Comparison of ENCODE assay signal across 8 mouse cellular contexts in genomic region chr19:45675720-45676581, GRCm38 (mm10). TPM values are rescaled to one million over a fixed set of nuclear protein-coding genes. Genes with fewer than 3 reads are reported as not detected.
DNase-seq lines count a peak whose midpoint lies in the region; ATAC-seq and TF ChIP-seq lines count a peak whose summit lies in the region.

No protein-coding gene starts in this region.

- ATAC-seq in heart, postnatal 0 days (ENCODE audit: insufficient read depth, low read depth): peak; percentile 55; the same call in 1 of the 2 replicates
- peak; percentile 58 for ATAC-seq in liver, embryonic 16.5 days (ENCODE audit: low read depth)

- whole genome bisulfite sequencing in heart, postnatal 0 days: 2% methylated on average over 38 of the region's 38 CpGs
- under 1% methylated on average over 38 of the region's 38 CpGs for WGBS in liver, embryonic 16.5 days (ENCODE audit: insufficient replicate concordance)
- 2% methylated on average over 38 of the region's 38 CpGs for WGBS in spleen, adult 2 months

- H3K4me1 ChIP-seq in heart, postnatal 0 days (ENCODE audit: control insufficient read depth, insufficient read depth): peaks cover 14% of the 10 kb centered on the region; the same call in 1 of the 2 replicates
- H3K4me1 ChIP-seq in liver, embryonic 16.5 days (ENCODE audit: control insufficient read depth, low read depth, low read length): peaks cover 12% of the 10 kb centered on the region
- H3K4me1 ChIP-seq in spleen, adult 2 months (ENCODE audit: control insufficient read depth, insufficient read depth, insufficient read length): peaks cover 2% of the 10 kb centered on the region; the same call in 1 of the 2 replicates

- TF ChIP-seq CTCF in layer of hippocampus, adult 2 months (conservative IDR thresholded peaks at IDR 0.05): 0 out of 2 replicates have a peak, but pooled peaks have one; percentile 18
- TF ChIP-seq CTCF in heart, postnatal 0 days (IDR thresholded peaks at IDR 0.05; ENCODE audit: low read depth): no peak
- TF ChIP-seq CTCF in spleen, adult 2 months (IDR thresholded peaks at IDR 0.05; ENCODE audit: extremely low read depth, insufficient read depth, insufficient read length, insufficient replicate concordance): no peak

- peaks cover 7% of the 10 kb centered on the region; the same call in 1 of the 2 replicates for H3K27me3 ChIP-seq in heart, postnatal 0 days (ENCODE audit: control insufficient read depth, insufficient read depth, low read length)
- H3K27me3 ChIP-seq in liver, embryonic 16.5 days (ENCODE audit: control insufficient read depth, insufficient read depth, low read depth, low read length): peaks cover 13% of the 10 kb centered on the region
- no peaks in the 10 kb centered on the region for H3K27me3 ChIP-seq in spleen, adult 2 months (ENCODE audit: control insufficient read depth, insufficient read depth, low read length)

- no peak overlapping the region for H3K27ac ChIP-seq in layer of hippocampus, adult 2 months
- no peak overlapping the region for H3K27ac ChIP-seq in heart, postnatal 0 days (ENCODE audit: low read depth)
- H3K27ac ChIP-seq in liver, embryonic 16.5 days (ENCODE audit: low read length): no peak overlapping the region; the same call in 1 of the 2 replicates
- H3K27ac ChIP-seq in spleen, adult 2 months (ENCODE audit: insufficient read depth, low read length): no peak overlapping the region

- peak overlapping the region; percentile 40 for H3K4me3 ChIP-seq in layer of hippocampus, adult 2 months
- peak overlapping the region; percentile 57 for H3K4me3 ChIP-seq in heart, postnatal 0 days (ENCODE audit: low read depth, low read length)
- peak overlapping the region; percentile 61 for H3K4me3 ChIP-seq in liver, embryonic 16.5 days (ENCODE audit: low read depth, low read length)
- H3K4me3 ChIP-seq in spleen, adult 2 months (ENCODE audit: extremely low read depth, insufficient read depth, insufficient read length): peak overlapping the region; percentile 50

- no peaks in the 10 kb centered on the region for H3K36me3 ChIP-seq in heart, postnatal 0 days (replicated peaks; ENCODE audit: control insufficient read depth, insufficient read depth, low read length)
- no peaks in the 10 kb centered on the region for H3K36me3 ChIP-seq in liver, embryonic 16.5 days (ENCODE audit: control insufficient read depth, insufficient read depth)
- H3K36me3 ChIP-seq in spleen, adult 2 months (ENCODE audit: control insufficient read depth, insufficient read depth, low read length): no peaks in the 10 kb centered on the region

- peak overlapping the region; percentile 73 for H3K4me2 ChIP-seq in heart, postnatal 0 days (ENCODE audit: low read depth, low read length)
- peak overlapping the region; percentile 90 for H3K4me2 ChIP-seq in liver, embryonic 16.5 days (ENCODE audit: low read depth, low read length)

- DNase-seq in layer of hippocampus, adult 2 months (ENCODE audit: low spot score in 2 of 2): no peak
- no peak for DNase-seq in layer of hippocampus, postnatal 25 days (ENCODE audit: extremely low spot score in 1 of 2, low spot score in 1 of 2)
- peak; percentile 81 for DNase-seq in embryo, embryonic 10.5 days (ENCODE audit: low spot score)
- no peak for DNase-seq in heart, postnatal 0 days (ENCODE audit: low spot score)
- no peak for DNase-seq in spleen, adult 2 months (ENCODE audit: low read depth in 1 of 2, low spot score in 2 of 2)
- no peak for DNase-seq in layer of hippocampus, adult 11-12 months (ENCODE audit: low spot score)
- no peak for DNase-seq in urinary bladder, adult 2 months (ENCODE audit: low spot score)

- H3K9ac ChIP-seq in heart, postnatal 0 days (replicated peaks; ENCODE audit: low read depth, low read length): peak overlapping the region; percentile 53
- peak overlapping the region; percentile 65 for H3K9ac ChIP-seq in liver, embryonic 16.5 days (ENCODE audit: low read depth, low read length)

- TF ChIP-seq EP300 in heart, postnatal 0 days (IDR thresholded peaks at IDR 0.05; ENCODE audit: low read depth): no peak

- TF ChIP-seq POLR2A in spleen, adult 2 months (IDR thresholded peaks at IDR 0.05; ENCODE audit: low read depth, low read length): no peak

- H3K9me3 ChIP-seq in heart, postnatal 0 days (replicated peaks; ENCODE audit: control insufficient read depth, low read length): no peaks in the 10 kb centered on the region
- H3K9me3 ChIP-seq in liver, embryonic 16.5 days (replicated peaks; ENCODE audit: control insufficient read depth, low read length): no peaks in the 10 kb centered on the region

RNA-seq across cellular contexts. Expression of gene Fbxw4, which starts 15.8 kb away (rescaled TPM):
- 10 to 100 TPM; 35.4 to 38.7 TPM for total RNA-seq in layer of hippocampus, adult 2 months (2021)
- 10 to 100 TPM; 34.2 to 36.9 TPM for total RNA-seq in layer of hippocampus, postnatal 25 days (2021)
- total RNA-seq in heart, postnatal 0 days (2014; rRNA removed; ENCODE audit: low replicate concordance): 43.7 and 53.1 TPM in 2 replicates
- 3.0 and 3.6 TPM in 2 replicates for polyA plus RNA-seq in heart, postnatal 0 days (2015; fragmentation: Nextera tagmentation; extraction: Ambion mirVana)
- 1.8 and 2.5 TPM in 2 replicates for polyA plus RNA-seq in liver, embryonic 16.5 days (2015; fragmentation: Nextera tagmentation; extraction: Ambion mirVana)
- 81.4 and 113 TPM in 2 replicates for polyA plus RNA-seq in spleen, adult 2 months (2012; rRNA removed)
- 36.3 and 42.0 TPM in 2 replicates for polyA plus RNA-seq in urinary bladder, adult 2 months (2012; rRNA removed)
